Mouse (Mus musculus): ENCODE measurements around the gene 1700007K13Rik. TPM values are rescaled to one million over a fixed set of nuclear protein-coding genes. Genes with fewer than 3 reads are reported as not detected.

1700007K13Rik gene
- polyA plus RNA-seq, 1 experiment from 2014 or later, result 0.99 TPM

- no peak for ATAC-seq (ENCODE audit: insufficient read depth, low FRiP score, low TSS enrichment)
- no peaks in the 10 kb centered on the region for H3K9me3 ChIP-seq (ENCODE audit: control insufficient read depth, low read length)
- no peak overlapping the region for H3K9ac ChIP-seq (ENCODE audit: low read length)
- no peaks in the 10 kb centered on the region for H3K36me3 ChIP-seq (ENCODE audit: control insufficient read depth, insufficient read depth, low read length)
- 78% methylated on average over 10 of the region's 10 CpGs for WGBS
- no peaks in the 10 kb centered on the region for H3K4me1 ChIP-seq (ENCODE audit: control insufficient read depth, insufficient read depth, low read length)
- no peak overlapping the region for H3K27ac ChIP-seq (ENCODE audit: low read depth, low read length)
- no peak overlapping the region for H3K4me3 ChIP-seq (ENCODE audit: low read depth, low read length)
- no peak for DNase-seq (ENCODE audit: low spot score)
- H3K27me3 ChIP-seq (ENCODE audit: control insufficient read depth, insufficient read depth, low read length), result no peaks in the 10 kb centered on the region
- H3K4me2 ChIP-seq (ENCODE audit: low read depth), result no peak overlapping the region
Observed at GRCm38 (mm10) chr2:28415387-28416024, 50.6 kb downstream of the 1700007K13Rik start.

- no peak for DNase-seq (ENCODE audit: low spot score)
- Histone ChIP-seq H3K27ac (ENCODE audit: low read depth, low read length) (no peak overlapping the region), H3K36me3 (ENCODE audit: control insufficient read depth, insufficient read depth, low read length) (no peaks in the 10 kb centered on the region), H3K27me3 (ENCODE audit: control insufficient read depth, insufficient read depth, low read length) (no peaks in the 10 kb centered on the region), H3K9ac (ENCODE audit: low read length) (no peak overlapping the region), H3K4me2 (ENCODE audit: low read depth) (no peak overlapping the region), H3K9me3 (ENCODE audit: control insufficient read depth, low read length) (no peaks in the 10 kb centered on the region), H3K4me3 (ENCODE audit: low read depth, low read length) (no peak overlapping the region), H3K4me1 (ENCODE audit: control insufficient read depth, insufficient read depth, low read length) (no peaks in the 10 kb centered on the region)
- WGBS, result 91% methylated on average over 5 of the region's 5 CpGs
- no peak for ATAC-seq (ENCODE audit: insufficient read depth, low FRiP score, low TSS enrichment)
Observed at GRCm38 (mm10) chr2:28414757-28415137, 51.4 kb downstream of the 1700007K13Rik start.

DNA sequence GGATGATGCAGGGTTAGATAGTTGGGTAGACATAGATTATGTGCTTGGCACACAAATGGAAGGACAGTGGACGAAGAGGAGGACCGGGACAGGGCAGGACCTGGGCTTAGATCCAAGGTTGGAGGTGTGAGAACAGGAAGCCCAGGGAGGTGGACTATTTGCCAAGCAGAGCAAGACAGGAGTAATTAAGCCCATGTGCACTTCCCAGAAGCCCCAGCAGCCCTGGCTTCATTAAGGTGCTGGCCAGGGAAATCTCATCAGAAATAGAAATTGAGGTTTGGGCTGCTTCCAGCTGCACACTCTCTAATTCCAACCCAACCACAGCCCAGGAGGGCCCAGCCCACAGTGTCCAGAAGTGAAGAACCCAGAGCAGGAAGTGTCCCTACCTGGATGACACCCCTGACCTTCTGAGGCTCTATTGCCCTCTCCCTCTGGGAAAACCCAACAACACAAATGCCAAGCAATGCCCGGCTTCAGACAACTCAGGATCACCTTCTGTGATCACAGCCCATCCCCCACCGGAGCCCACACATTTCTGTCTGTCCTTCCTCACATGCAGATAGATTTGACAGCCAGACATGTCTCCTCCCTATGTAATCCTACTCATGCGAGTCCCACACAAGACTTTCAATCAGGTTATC, 51.9 kb downstream of the 1700007K13Rik start:
- no peak overlapping the region for H3K4me2 ChIP-seq (ENCODE audit: low read depth)
- WGBS, result 93% methylated on average over 5 of the region's 5 CpGs
- no peak overlapping the region for H3K9ac ChIP-seq (ENCODE audit: low read length)
- H3K27ac ChIP-seq (ENCODE audit: low read depth, low read length), result no peak overlapping the region
- H3K4me3 ChIP-seq (ENCODE audit: low read depth, low read length), result no peak overlapping the region
- ATAC-seq (ENCODE audit: insufficient read depth, low FRiP score, low TSS enrichment) (no peak), DNase-seq (ENCODE audit: low spot score) (no peak)
- H3K9me3 ChIP-seq (ENCODE audit: control insufficient read depth, low read length), result no peaks in the 10 kb centered on the region
- H3K27me3 ChIP-seq (ENCODE audit: control insufficient read depth, insufficient read depth, low read length), result no peaks in the 10 kb centered on the region
- no peaks in the 10 kb centered on the region for H3K4me1 ChIP-seq (ENCODE audit: control insufficient read depth, insufficient read depth, low read length)
- H3K36me3 ChIP-seq (ENCODE audit: control insufficient read depth, insufficient read depth, low read length), result no peaks in the 10 kb centered on the region

DNA sequence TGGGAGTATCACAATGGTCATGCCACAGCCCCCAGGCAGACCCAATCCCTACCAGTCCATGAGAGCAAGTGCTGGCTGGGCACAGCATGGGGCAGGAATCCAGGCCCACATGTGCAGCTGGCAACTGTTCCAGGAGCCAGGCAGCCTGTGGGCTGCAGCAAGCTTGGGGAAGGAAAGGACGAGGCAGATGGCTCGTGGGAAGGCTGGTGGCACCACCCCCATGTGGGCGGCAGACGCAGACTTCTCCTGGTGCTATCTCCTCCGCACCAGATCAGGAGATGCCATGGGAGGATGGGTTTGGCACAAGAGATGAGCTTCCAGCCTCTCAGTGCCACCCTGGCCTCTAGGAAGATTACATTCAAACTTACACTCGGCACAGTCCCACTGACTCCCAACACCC, 53.2 kb downstream of the 1700007K13Rik start:
- WGBS, result 80% methylated on average over 6 of the region's 6 CpGs
- no peaks in the 10 kb centered on the region for H3K4me1 ChIP-seq (ENCODE audit: control insufficient read depth, insufficient read depth, low read length)
- no peak overlapping the region for H3K9ac ChIP-seq (ENCODE audit: low read length)
- ATAC-seq (ENCODE audit: insufficient read depth, low FRiP score, low TSS enrichment) (no peak), DNase-seq (ENCODE audit: low spot score) (no peak)
- H3K27me3 ChIP-seq (ENCODE audit: control insufficient read depth, insufficient read depth, low read length), result no peaks in the 10 kb centered on the region
- no peak overlapping the region for H3K27ac ChIP-seq (ENCODE audit: low read depth, low read length)
- no peaks in the 10 kb centered on the region for H3K9me3 ChIP-seq (ENCODE audit: control insufficient read depth, low read length)
- no peak overlapping the region for H3K4me2 ChIP-seq (ENCODE audit: low read depth)
- H3K36me3 ChIP-seq (ENCODE audit: control insufficient read depth, insufficient read depth, low read length), result no peaks in the 10 kb centered on the region
- no peak overlapping the region for H3K4me3 ChIP-seq (ENCODE audit: low read depth, low read length)

Other genes with a start within 250 kb of the 1700007K13Rik start
- 4.0 and 5.0 TPM in 2 replicates for gene Ppp1r26, start 19.5 kb downstream of the 1700007K13Rik start, polyA plus RNA-seq (2014; fragmentation: Nextera tagmentation; extraction: Ambion mirVana)
- gene Mrps2, start 1.7 kb upstream of the 1700007K13Rik start, polyA plus RNA-seq (2014; fragmentation: Nextera tagmentation; extraction: Ambion mirVana), result 66.7 and 66.9 TPM in 2 replicates
- 0.82 TPM in 1 of 2 replicates, not detected in the other for gene Gbgt1, start 30.6 kb upstream of the 1700007K13Rik start, polyA plus RNA-seq (2014; fragmentation: Nextera tagmentation; extraction: Ambion mirVana)
- gene Gm10134, start 39.8 kb upstream of the 1700007K13Rik start, polyA plus RNA-seq (2014; fragmentation: Nextera tagmentation; extraction: Ambion mirVana), result 1.0 TPM in 1 of 2 replicates, not detected in the other
- 62.8 and 86.7 TPM in 2 replicates for gene Ralgds, start 46.8 kb upstream of the 1700007K13Rik start, polyA plus RNA-seq (2014; fragmentation: Nextera tagmentation; extraction: Ambion mirVana)
- gene Cel, start 97.1 kb upstream of the 1700007K13Rik start, polyA plus RNA-seq (2014; fragmentation: Nextera tagmentation; extraction: Ambion mirVana), result not detected in 2 replicates
- 39.7 and 43.8 TPM in 2 replicates for gene Gtf3c5, start 117.4 kb upstream of the 1700007K13Rik start, polyA plus RNA-seq (2014; fragmentation: Nextera tagmentation; extraction: Ambion mirVana)
- gene Gfi1b, start 155.7 kb upstream of the 1700007K13Rik start, polyA plus RNA-seq (2014; fragmentation: Nextera tagmentation; extraction: Ambion mirVana), result 2.6 and 3.3 TPM in 2 replicates
- gene Tsc1, start 174.9 kb upstream of the 1700007K13Rik start, polyA plus RNA-seq (2014; fragmentation: Nextera tagmentation; extraction: Ambion mirVana), result 24.1 TPM in 2 replicates
- 0.99 and 1.2 TPM in 2 replicates for gene Spaca9, start 233.4 kb upstream of the 1700007K13Rik start, polyA plus RNA-seq (2014; fragmentation: Nextera tagmentation; extraction: Ambion mirVana)
- 0.34 and 0.41 TPM in 2 replicates for gene Ak8, start 233.8 kb upstream of the 1700007K13Rik start, polyA plus RNA-seq (2014; fragmentation: Nextera tagmentation; extraction: Ambion mirVana)

Data from neural tube, embryonic 11.5 days (tissue).